Mouse (Mus musculus): Measurements from ENCODE around the gene Ndufa4l2. TPM values are rescaled to one million over a fixed set of nuclear protein-coding genes. Genes with fewer than 3 reads are reported as not detected.

Ndufa4l2 gene
- polyA plus RNA-seq, 1 experiment: 3.4 TPM

DNA sequence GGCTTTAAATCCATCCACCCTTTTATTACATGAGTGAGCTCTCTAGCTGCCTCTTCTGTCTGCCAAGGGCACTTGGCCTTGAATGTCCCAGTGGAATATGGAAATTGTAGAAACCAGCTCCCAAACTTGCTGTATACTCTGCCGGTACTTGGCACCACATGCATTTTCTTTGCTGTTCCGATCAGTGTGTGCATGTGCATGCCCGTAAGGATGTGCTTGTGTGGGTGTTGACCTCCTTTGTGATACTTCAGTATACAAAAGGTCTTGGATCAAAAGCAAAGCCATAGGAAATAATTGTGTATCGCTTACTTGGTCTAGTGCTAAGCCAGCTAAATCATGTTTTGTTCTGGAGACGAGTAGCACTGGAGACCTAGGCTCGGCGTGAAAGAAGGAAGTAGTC, 25.9 kb upstream of the Ndufa4l2 start:
- TF ChIP-seq POLR2A (IDR thresholded peaks at IDR 0.05; ENCODE audit: low read depth, low read length) (no peak), CTCF (IDR thresholded peaks at IDR 0.05; ENCODE audit: borderline replicate concordance, insufficient read depth, low read length) (no peak)
- no peak overlapping the region for H3K4me3 ChIP-seq (ENCODE audit: insufficient read depth, low read length)
- no peak overlapping the region for H3K27ac ChIP-seq (ENCODE audit: insufficient read depth, low read length)
- H3K4me1 ChIP-seq (ENCODE audit: control insufficient read depth, insufficient read depth, low read length): no peaks in the 10 kb centered on the region

DNA sequence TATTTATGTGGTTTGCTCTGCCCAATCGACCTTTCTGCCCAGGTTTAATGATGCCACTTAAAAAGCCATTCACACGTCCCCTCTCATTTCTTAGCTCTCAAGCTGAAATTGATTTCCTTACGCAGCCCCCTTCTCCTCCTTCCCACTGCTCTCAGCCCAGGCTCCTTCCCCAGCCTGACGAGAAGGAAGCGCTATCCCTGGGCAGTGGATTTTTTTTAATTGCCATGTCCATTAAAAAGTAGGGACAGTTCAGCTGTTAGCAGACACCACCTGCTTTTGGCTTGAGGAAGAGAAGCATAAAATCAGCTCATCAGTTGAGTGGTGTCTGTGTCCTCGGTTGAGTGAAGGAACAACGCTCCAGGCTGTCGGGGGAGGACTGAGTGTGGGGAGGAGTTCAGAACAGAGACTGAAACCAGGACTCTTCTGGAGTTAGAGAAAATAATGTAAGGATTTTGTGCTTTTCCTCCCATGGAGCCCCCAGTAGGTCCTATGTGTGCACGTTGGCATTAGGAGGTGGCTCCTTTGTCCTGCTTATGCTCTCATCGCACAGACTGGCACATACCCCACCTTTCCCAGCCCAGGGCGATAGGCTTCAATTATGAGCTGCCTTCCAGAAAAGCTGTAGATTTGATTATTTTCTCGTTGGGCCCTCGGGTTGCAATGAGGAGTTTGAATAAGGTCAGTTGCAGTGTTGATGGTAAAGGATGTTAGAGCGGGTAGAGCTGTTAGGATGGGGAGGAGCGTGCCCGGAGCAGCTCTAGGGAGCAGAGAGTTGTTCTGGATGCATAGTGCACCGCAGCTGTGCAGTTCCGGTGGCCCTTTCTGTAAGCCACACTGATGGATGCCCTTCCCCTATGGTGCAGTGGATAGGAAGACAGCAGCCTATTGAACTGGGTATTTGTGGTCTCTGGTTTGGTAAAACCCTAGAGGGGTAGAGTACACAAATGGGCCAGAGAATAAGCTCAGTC, 24.3 kb upstream of the Ndufa4l2 start:
- Histone ChIP-seq H3K27ac (ENCODE audit: insufficient read depth, low read length) (no peak overlapping the region), H3K4me1 (ENCODE audit: control insufficient read depth, insufficient read depth, low read length) (no peaks in the 10 kb centered on the region), H3K4me3 (ENCODE audit: insufficient read depth, low read length) (no peak overlapping the region)
- TF ChIP-seq POLR2A (IDR thresholded peaks at IDR 0.05; ENCODE audit: low read depth, low read length) (no peak), CTCF (IDR thresholded peaks at IDR 0.05; ENCODE audit: borderline replicate concordance, insufficient read depth, low read length) (no peak)

DNA sequence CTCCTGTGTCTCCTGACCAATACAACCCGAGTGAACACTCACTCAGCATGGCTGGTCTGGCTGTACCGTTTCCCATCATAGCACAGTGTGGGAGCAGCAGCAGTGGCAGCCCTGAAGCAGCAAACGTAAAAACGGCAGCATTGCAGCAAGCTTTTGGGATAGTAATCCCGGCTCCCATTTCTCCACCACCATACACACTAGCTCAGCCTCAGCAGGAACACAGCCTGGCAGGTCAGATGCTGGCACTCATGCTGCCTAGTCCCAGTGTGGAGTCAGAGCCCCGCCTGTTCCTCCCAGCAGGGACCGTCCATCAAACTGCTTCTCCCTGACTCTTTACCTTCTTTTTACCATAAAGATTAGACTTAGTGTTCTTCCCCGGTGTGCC, 23.6 kb upstream of the Ndufa4l2 start:
- no peak overlapping the region for H3K4me3 ChIP-seq (ENCODE audit: insufficient read depth, low read length)
- H3K27ac ChIP-seq (ENCODE audit: insufficient read depth, low read length): no peak overlapping the region
- TF ChIP-seq CTCF (IDR thresholded peaks at IDR 0.05; ENCODE audit: borderline replicate concordance, insufficient read depth, low read length) (no peak), POLR2A (IDR thresholded peaks at IDR 0.05; ENCODE audit: low read depth, low read length) (no peak)

DNA sequence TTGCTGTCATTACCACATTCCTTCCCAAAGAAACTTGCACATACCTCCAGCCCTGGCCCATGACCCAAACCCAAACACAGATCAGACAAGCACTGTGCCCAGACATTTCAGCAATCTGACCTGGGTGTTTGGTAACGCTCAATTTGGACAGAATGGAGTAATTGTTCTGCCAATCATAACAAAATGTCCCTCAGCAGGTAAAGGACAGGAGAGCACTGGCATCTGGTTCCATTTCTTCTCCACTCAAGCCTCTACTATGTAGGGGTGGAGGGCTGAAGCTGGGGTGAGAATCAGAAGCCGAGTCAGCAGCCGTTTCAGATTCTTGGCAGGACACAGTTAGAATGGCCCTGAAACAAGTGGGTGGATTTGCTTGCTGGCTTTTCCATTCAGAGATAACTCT, 22.6 kb upstream of the Ndufa4l2 start:
- Histone ChIP-seq H3K4me3 (ENCODE audit: insufficient read depth, low read length) (no peak overlapping the region), H3K4me1 (ENCODE audit: control insufficient read depth, insufficient read depth, low read length) (no peaks in the 10 kb centered on the region)
- TF ChIP-seq CTCF (IDR thresholded peaks at IDR 0.05; ENCODE audit: borderline replicate concordance, insufficient read depth, low read length) (no peak), POLR2A (IDR thresholded peaks at IDR 0.05; ENCODE audit: low read depth, low read length) (no peak)

More for the DNA sequence above, 23.6 kb upstream of the Ndufa4l2 start:
- H3K4me1 ChIP-seq (ENCODE audit: control insufficient read depth, insufficient read depth, low read length): no peaks in the 10 kb centered on the region

DNA sequence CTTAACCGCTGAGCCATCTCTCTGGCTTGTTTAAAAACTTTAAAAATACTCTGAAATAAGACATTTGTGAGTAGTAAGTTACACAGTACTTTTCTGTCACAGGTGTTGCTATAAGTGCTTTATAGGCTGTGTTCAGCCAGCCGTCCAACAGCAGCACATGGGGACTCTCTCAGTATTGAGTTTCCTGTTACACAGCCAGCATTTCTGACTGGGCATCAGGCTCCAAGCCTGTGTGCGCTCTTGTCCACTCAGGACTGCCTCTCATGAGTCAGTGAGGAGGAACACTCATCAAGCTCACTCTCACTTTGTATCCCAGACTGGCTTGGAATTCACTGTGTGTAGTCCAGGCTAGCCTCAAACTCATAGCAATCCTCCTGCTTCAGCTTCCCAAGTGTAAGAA, 18.6 kb upstream of the Ndufa4l2 start:
- TF ChIP-seq CTCF (IDR thresholded peaks at IDR 0.05; ENCODE audit: borderline replicate concordance, insufficient read depth, low read length): no peak
- TF ChIP-seq POLR2A (IDR thresholded peaks at IDR 0.05; ENCODE audit: low read depth, low read length): no peak

More for the DNA sequence above, 22.6 kb upstream of the Ndufa4l2 start:
- H3K27ac ChIP-seq (ENCODE audit: insufficient read depth, low read length): peak overlapping the region; percentile 47

DNA sequence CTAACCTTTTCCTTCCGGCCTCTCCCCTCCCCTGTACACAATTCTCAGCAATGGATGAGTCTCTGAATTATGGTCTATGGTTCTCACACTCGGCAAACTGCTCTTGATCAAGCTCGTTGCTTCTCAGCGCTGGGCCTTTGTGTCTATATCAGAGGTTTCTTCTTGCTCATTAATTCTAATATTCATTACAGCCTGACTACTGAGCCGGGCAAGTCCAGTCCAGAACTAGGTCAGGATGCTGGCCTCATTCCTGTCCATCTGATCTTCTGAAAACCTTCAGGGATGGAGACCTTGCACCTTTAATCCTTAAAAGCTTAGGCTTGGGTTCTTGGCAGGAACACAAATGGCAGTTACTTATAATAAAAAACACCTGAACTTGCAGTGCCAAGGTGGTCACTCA, 15.3 kb upstream of the Ndufa4l2 start:
- Histone ChIP-seq H3K27ac (ENCODE audit: insufficient read depth, low read length) (peak overlapping the region; percentile 89), H3K4me1 (ENCODE audit: control insufficient read depth, insufficient read depth, low read length) (peaks cover 14% of the 10 kb centered on the region), H3K4me3 (ENCODE audit: insufficient read depth, low read length) (no peak overlapping the region)
- TF ChIP-seq POLR2A (IDR thresholded peaks at IDR 0.05; ENCODE audit: low read depth, low read length) (no peak), CTCF (IDR thresholded peaks at IDR 0.05; ENCODE audit: borderline replicate concordance, insufficient read depth, low read length) (no peak)

More for the DNA sequence above, 18.6 kb upstream of the Ndufa4l2 start:
- Histone ChIP-seq H3K27ac (ENCODE audit: insufficient read depth, low read length) (no peak overlapping the region), H3K4me3 (ENCODE audit: insufficient read depth, low read length) (no peak overlapping the region), H3K4me1 (ENCODE audit: control insufficient read depth, insufficient read depth, low read length) (peaks cover 12% of the 10 kb centered on the region)

DNA sequence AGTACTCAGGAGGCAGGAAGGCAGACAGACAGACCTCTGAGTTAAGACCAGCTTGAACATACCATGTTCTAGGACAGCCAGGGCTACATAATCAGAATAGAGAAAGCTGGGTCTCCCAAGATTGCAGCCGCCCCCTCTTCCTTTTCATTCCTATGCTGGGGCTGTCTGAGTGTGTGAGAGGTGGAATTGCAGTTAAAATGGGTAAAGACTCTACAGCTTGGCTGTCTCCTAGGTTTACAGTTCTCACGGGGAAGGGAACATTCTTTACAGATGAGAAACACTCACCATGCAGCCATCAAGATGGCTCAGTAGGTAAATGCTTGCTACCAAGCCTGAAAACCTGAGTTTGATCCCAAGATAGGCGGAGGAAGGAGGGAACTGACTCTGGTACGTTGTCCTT, 14.7 kb upstream of the Ndufa4l2 start:
- no peak for TF ChIP-seq POLR2A (IDR thresholded peaks at IDR 0.05; ENCODE audit: low read depth, low read length)
- no peak for TF ChIP-seq CTCF (IDR thresholded peaks at IDR 0.05; ENCODE audit: borderline replicate concordance, insufficient read depth, low read length)
- no peak overlapping the region for H3K4me3 ChIP-seq (ENCODE audit: insufficient read depth, low read length)
- H3K27ac ChIP-seq (ENCODE audit: insufficient read depth, low read length): peak overlapping the region; percentile 89
- peaks cover 14% of the 10 kb centered on the region for H3K4me1 ChIP-seq (ENCODE audit: control insufficient read depth, insufficient read depth, low read length)

DNA sequence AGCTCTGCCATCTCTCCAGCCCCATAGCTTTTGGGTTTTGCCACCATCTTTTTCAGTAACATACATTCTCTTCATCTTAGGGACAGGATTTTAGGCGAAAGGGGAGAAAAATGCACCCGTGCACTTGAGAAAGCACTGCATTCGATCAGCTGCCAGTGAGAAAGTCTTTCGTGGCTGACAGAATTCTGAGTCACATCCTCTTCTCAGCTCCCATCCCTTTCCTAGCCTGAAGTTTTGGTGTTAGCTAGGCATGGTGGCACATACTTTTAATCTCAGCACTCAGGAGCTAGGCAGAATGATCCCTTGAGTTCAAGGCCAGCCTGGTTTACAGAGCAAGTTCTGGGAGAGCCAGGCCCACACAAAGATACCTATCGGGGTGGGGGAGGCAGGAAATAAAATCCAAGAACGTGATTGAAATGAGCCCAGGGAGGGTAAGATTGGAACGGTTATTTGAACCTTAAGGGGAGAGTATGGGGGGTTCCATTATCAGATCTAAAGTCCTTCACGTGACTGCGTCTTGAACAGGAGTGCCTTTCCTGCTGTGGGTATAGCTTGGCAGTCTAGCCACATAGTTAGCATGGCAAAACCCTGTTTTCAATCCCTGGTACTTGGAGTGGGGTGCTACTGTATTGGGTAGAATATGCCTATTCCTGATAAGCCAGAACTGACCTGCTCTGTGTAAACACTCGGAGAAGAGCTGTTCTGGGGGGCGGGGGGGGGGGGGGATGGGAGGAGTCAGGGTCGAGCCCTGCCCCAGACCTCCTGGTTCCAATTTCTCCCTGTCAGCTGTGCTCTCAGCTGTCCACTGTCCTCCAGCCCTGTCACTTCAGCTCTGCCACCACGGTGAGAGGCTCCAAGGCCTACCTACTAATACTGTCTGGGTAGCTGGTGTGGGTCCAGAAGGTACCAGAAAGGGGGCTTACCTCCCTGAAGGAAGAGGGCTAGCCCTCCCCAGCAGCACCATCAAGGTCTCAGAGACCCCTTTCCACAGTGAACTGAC, 13.6 kb upstream of the Ndufa4l2 start, which contains the start of gene Stac3:
Gene Stac3 (plus strand): TSS at position 793 of the 1,000 bp plus-strand sequence.
- peaks cover 14% of the 10 kb centered on the region for H3K4me1 ChIP-seq (ENCODE audit: control insufficient read depth, insufficient read depth, low read length)
- no peak for TF ChIP-seq CTCF (IDR thresholded peaks at IDR 0.05; ENCODE audit: borderline replicate concordance, insufficient read depth, low read length)
- TF ChIP-seq POLR2A (IDR thresholded peaks at IDR 0.05; ENCODE audit: low read depth, low read length): no peak
- H3K4me3 ChIP-seq (ENCODE audit: insufficient read depth, low read length): no peak within 1 kb of the TSS
- peak within 1 kb of the TSS; percentile 89 for H3K27ac ChIP-seq (ENCODE audit: insufficient read depth, low read length)

DNA sequence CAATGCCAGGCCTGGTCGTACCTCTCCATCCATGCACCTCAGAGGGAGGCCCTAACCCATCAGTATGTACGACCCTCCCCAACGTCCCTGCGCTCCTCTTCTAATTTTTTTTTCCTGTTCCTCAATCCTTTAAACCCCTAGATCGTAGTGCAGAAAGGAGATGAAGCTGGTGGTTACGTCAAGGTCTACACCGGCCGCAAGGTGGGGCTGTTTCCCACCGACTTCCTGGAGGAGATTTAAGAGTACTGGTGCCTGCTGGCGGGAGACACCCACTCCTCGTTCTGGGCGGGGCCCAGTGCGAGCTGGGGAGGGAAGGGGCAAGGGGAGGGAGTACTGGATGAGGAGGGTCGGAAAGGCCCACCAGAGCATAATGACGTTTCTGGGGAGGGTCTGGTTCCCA, 6.5 kb upstream of the Ndufa4l2 start:
- TF ChIP-seq CTCF (IDR thresholded peaks at IDR 0.05; ENCODE audit: borderline replicate concordance, insufficient read depth, low read length) (peak; percentile 64; the same call in 1 of the 2 replicates), POLR2A (IDR thresholded peaks at IDR 0.05; ENCODE audit: low read depth, low read length) (no peak)
- H3K4me3 ChIP-seq (ENCODE audit: insufficient read depth, low read length): no peak overlapping the region
- H3K27ac ChIP-seq (ENCODE audit: insufficient read depth, low read length): no peak overlapping the region
- H3K4me1 ChIP-seq (ENCODE audit: control insufficient read depth, insufficient read depth, low read length): no peaks in the 10 kb centered on the region; the same call in none of the 2 replicates
